Mouse (Mus musculus) megakaryocyte, embryonic 14.5 days (primary cell): Measurements from ENCODE around the gene Antxr1.

Experiments used
- FLI1 ChIP-seq: IDR thresholded peaks from 2 replicates; pipeline ENCODE4 v1.6.1; 2012; ENCODE audit warnings: low read length, inconsistent platforms, mixed read lengths
- GATA1 ChIP-seq: IDR thresholded peaks from 3 replicates; pipeline ENCODE4 v1.6.1; 2012; ENCODE audit warnings: mixed read lengths, low read length, inconsistent platforms, borderline replicate concordance

DNA sequence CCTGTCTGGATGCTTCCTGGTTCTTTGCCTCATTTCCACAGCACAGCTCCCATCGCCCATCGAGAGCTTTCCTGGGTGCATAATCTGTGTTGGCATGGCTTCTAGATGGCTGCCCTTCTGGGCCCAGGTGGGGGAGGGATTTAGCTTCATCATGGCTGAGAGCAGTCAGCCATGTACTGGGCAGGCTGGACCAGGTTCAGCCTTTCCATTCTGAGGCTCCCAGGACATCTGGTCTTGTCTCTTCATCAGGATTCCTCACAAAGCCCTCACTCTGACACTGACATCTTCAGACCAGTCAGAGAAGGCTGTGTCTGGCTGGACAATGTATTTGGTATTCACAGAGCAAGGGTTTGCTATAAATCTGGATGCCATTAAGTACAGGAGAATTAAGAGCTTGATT lies 219.6 kb downstream of the Antxr1 start:
- TF ChIP-seq GATA1, result no peak
- TF ChIP-seq FLI1, result no peak
